Mouse (Mus musculus): ENCODE data around the gene 9230112D13Rik. TPM values are rescaled to one million over a fixed set of nuclear protein-coding genes. Genes with fewer than 3 reads are reported as not detected.

The 9230112D13Rik gene
- polyA plus RNA-seq (2012; fragmentation: generic; extraction: Trizol): not detected

DNA sequence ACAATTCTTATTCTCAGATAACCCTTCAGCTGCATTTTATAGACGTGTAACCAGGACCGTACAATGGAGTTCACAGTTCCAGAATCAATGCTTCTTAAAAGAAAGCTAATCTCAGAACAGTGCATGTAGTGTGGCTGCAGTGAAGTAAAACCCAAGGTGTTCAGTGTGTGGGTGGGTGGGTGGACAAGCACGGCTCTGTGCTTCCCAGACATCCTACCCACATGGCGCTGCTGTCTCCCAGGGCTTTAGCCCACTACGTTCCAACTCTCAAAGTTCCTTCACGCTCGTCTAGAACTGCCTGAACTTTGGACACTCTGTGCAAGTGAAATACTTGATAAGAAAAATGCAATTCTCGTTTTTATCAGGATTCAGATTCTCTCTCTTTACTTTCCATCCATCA, at the start of gene 9230112D13Rik:
TSS of gene 9230112D13Rik (minus strand) at position 101 of the 400 bp plus-strand sequence.

DNA sequence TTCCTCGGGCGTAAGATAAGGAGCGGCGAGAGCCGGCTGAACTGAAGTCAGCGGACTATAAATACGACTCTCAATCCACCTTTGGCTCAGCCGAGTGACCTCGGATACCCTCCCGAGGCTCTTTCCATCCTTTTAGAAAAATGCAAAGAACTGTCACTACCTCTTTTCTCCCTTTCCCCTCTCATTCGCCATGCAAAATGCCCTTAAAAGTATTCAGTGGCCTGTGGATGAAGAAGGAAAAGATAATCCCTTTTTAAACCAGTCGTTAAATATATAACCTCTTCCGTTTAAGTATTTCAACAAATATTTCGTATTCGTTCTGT, 19.3 kb downstream of the 9230112D13Rik start, which contains the start of gene Bmpr1a:
TSS of gene Bmpr1a (minus strand) at position 17 of the 323 bp plus-strand sequence.

Other genes starting within 250 kb of the 9230112D13Rik start
- 1 to 10 TPM in 1 of 2 experiments, under 1 TPM in 1; 0.15 to 2.4 TPM for gene Shld2, start 212.3 kb downstream of the 9230112D13Rik start, polyA plus RNA-seq (2012; fragmentation: generic; extraction: Trizol)
- gene Glud1, start 212.1 kb downstream of the 9230112D13Rik start, polyA plus RNA-seq (2012; fragmentation: generic; extraction: Trizol): 100 to 1,000 TPM in 1 of 2 experiments, 10 to 100 TPM in 1; 17.1 to 160 TPM
- 1 to 10 TPM in 1 of 2 experiments, not detected in 1; 1.2 TPM for gene Fam25c, start 167.4 kb downstream of the 9230112D13Rik start, polyA plus RNA-seq (2012; fragmentation: generic; extraction: Trizol)
- gene Sncg, start 148.0 kb downstream of the 9230112D13Rik start, polyA plus RNA-seq (2012; fragmentation: generic; extraction: Trizol): 10 to 100 TPM in 1 of 2 experiments, 1 to 10 TPM in 1; 1.6 to 16.1 TPM
- gene Mmrn2, start 147.3 kb downstream of the 9230112D13Rik start, polyA plus RNA-seq (2012; fragmentation: generic; extraction: Trizol): under 1 TPM; 0.05 to 0.81 TPM
- gene Bmpr1a, start 19.5 kb downstream of the 9230112D13Rik start, polyA plus RNA-seq (2012; fragmentation: generic; extraction: Trizol): 1 to 10 TPM in 1 of 2 experiments, under 1 TPM in 1; 0.44 to 6.5 TPM
- gene Ldb3, start 65.9 kb upstream of the 9230112D13Rik start, polyA plus RNA-seq (2012; fragmentation: generic; extraction: Trizol): 1 to 10 TPM; 1.1 to 7.4 TPM
- not detected for gene Opn4, start 77.3 kb upstream of the 9230112D13Rik start, polyA plus RNA-seq (2012; fragmentation: generic; extraction: Trizol)
- 1 to 10 TPM in 1 of 2 experiments, under 1 TPM in 1; 0.55 to 4.4 TPM for gene Wapl, start 151.1 kb upstream of the 9230112D13Rik start, polyA plus RNA-seq (2012; fragmentation: generic; extraction: Trizol)

All from C3H10T1/2 (cell line).